Mouse (Mus musculus) adrenal gland, postnatal 36 days (tissue): Measurements from ENCODE around the gene Fcgr4. TPM values are rescaled to one million over a fixed set of nuclear protein-coding genes. Genes with fewer than 3 reads are reported as not detected.
"Not testable (repeated sequence)": the region's sequence is repeated elsewhere in the genome, so short reads cannot be mapped to it uniquely, and the experiment has no call there.

Experiments used
- DNase-seq, 2 experiments: peaks; one replicate each; pipeline ENCODE4 v3.0.0; 2021; ENCODE audit warnings: mixed read lengths in 1 of 2
- total RNA-seq, 2 experiments: library from RNA; stranded (reverse); gene quantifications; 2 replicates each; pipeline ENCODE4 v1.2.3; 2021

Fcgr4 gene
- total RNA-seq, 2 experiments from 2014 or later: 2.6 to 7.6 TPM

DNA sequence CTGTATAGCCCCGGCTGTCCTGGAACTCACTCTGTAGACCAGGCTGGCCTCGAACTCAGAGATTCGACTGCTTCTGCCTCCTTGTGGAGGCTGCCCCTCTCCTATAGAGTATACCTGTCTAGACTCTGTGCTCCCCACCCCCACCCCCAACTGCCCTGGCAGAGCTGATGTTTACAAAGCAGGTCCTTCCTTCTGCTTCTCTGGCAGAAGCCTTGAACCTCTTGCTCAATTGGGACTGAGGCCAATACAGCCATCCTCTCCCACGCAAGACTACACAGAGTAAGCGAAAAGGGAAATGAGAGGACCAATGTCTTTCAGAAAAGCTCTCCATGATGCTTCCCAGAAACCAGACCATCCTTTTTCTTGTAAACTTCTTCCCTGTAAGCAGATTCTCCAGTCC is 38.5 kb downstream of the Fcgr4 start:
- DNase-seq: peak; percentile 40 to 41

DNA sequence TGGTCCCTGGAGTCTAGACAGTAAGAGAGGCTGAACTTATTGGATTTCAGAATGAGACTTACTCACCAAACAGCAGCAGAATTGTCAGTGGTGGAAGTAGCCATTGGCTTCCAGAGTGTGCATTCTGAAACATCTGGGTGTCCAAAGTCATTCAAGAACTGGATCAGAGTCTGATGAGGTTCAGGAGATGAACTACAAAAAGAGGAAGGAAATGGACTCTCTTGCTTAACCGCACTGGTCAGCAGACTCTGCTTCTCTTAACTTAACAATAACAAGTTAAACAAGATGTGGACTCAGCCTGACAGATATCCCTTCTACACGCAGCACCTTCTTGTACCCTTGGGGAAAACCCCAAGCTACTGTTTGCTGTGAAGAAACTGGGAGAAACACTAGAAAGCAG is 40.5 kb downstream of the Fcgr4 start:
- DNase-seq: no peak

DNA sequence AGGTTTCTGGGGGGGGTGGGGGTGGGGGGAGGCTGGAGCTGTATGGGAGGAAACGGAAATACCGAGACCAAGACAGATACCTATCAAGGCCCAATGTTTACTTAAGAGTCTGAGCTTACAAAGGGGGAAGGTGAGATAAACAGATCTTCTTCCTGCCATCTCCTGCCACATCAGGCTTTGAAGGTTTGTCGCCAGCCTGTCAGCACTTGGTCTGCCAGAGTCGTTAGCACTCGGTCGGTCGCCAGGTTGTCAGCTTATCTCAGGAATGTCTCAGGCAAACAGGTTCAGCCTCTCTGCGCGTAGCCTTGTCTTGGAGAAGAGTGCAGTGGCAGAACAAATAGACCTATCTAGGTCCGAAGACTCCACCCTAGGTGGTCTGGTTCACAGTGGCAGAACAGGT is 41.7 kb downstream of the Fcgr4 start:
- no peak for DNase-seq

DNA sequence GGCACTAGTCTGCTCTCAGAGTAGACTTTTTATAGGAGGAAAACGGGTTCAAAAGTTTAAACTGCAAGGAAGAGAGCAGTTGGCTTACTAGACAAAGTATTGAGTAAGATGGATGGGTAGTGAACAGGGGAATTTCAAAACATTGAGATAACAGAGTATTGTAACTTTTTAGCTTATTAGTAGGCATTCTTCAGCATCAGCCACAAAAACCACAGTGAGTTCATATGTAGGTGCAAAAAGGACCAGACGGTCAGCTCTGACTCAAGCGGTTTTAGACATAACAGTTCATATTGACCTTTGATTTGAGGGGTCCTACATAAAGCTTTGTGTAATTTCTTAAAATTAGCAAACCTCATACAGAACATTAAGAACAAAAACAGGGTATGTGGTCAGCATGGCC is 42.8 kb downstream of the Fcgr4 start:
- no peak for DNase-seq

- DNase-seq: peak in 1 of 2 experiments; percentile 20
These were observed 45.1 kb downstream of the Fcgr4 start for GRCm38 (mm10) chr1:171063569-171064490.

DNA sequence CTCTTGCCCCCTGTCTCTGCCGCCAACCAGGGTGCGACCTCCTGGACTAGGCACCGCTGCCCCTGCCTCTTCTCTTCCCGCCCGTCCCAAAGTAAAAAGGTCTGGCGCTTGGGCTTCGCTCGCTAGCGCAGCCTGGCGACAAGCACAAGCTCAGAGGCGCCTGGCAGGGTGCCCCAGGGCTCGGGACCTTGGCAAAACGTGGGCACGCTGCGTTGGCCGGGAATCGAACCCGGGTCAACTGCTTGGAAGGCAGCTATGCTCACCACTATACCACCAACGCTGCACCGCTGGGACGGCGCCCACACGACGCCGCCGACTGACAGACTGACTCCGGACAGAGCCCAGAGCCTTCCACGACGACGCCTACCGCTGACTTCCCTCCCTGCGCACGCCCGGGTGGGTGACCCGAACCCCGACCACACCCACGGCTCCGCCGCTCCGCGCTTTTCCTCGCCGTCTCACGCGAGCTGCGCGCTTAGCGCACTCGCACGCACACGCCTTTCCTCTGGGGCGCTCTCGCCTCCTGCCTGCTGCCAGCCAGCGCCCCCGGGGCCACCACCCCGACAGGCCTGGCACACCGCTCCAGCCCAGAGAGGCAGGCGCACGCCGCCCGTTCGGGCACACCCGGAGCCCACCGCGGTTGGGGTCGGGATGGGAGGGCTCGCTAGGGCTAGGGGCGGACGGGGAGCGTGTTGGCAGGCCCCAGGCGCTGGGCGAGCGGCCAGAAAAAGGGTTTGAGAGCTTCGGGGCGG is 45.9 kb downstream of the Fcgr4 start, which contains the start of gene Fcgr3:
Gene Fcgr3, minus strand, starts transcription at position 445 of the 752 bp plus-strand sequence.
- DNase-seq: peak; percentile 78 to 86

- DNase-seq: peak; percentile 47 to 62
These were observed 46.5 kb downstream of the Fcgr4 start for GRCm38 (mm10) chr1:171065243-171065587.

GRCm38 (mm10) chr1:171065768-171066167 is 47.0 kb downstream of the Fcgr4 start:
- DNase-seq: peak; percentile 21 to 36

GRCm38 (mm10) chr1:171066583-171066982 is 47.9 kb downstream of the Fcgr4 start:
- peak in 1 of 2 experiments; percentile 17 for DNase-seq

DNA sequence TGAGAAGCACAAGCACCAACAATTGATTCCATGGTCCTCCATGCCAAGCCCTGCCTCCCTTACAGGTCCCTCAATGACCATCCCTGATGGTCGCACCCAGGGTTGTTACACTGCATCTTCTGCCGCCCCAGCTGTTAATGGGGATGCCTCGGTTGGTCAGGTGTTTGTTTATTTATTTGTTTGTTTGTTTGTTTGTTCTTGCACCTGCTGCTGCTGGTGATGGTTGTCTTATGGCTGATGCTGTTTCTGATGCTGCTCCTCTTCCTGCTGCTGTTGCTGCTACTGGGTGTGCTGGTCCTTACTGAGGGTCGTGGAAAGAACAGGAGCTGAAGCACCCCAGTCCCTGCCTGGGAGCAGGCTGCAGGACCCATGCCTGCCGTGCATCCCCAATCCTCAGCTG is 49.2 kb downstream of the Fcgr4 start:
- DNase-seq: not testable (repeated sequence)

GRCm38 (mm10) chr1:171069508-171069907 is 50.8 kb downstream of the Fcgr4 start:
- DNase-seq: not testable (repeated sequence)

DNA sequence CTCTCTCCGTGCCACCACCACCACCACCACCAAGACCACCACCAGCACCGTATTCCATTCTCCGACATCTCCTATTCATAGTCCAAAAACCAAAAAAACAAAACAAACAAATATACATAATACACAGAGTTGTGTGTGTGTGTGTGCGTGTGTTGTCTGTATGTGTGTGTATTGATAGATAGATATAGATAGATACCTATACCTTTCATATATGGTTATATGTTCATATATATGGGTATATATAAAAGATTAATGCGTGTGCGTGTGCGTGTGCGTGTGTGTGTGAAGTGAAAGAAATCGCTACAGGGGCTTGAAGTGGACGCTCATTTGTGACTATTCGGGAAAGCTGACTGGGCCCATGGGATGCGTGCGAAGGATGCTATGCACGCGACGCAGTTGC is 52.2 kb downstream of the Fcgr4 start:
- DNase-seq: not testable (repeated sequence)

- DNase-seq: not testable (repeated sequence)
These were observed 53.0 kb downstream of the Fcgr4 start for GRCm38 (mm10) chr1:171071726-171072125.

- DNase-seq: not testable (repeated sequence)
These were observed 53.5 kb downstream of the Fcgr4 start for GRCm38 (mm10) chr1:171072217-171072616.

GRCm38 (mm10) chr1:171074283-171074682 is 55.6 kb downstream of the Fcgr4 start:
- DNase-seq: not testable (repeated sequence)

GRCm38 (mm10) chr1:171076176-171076575 is 57.5 kb downstream of the Fcgr4 start:
- DNase-seq: not testable (repeated sequence)

DNA sequence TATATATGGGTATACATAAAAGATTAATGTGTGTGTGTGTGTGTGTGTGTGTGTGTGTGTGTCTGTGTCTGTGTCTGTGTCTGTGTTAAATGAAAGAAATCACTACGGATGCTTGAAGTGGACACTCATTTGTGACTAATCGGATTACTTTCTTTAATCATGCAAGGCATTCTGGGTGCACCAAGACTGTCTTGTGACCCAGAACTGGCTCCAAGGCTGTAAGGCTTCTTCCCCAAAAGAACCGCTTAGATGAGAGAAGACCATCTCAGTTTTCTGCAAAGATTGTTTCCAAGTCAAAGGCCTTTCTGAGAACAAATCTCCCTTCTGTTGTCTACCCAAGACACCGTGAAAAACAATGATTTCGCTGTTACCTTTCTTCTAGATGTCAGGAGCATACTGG is 58.5 kb downstream of the Fcgr4 start:
- not testable (repeated sequence) for DNase-seq

GRCm38 (mm10) chr1:171077955-171078354 is 59.2 kb downstream of the Fcgr4 start:
- not testable (repeated sequence) for DNase-seq

DNA sequence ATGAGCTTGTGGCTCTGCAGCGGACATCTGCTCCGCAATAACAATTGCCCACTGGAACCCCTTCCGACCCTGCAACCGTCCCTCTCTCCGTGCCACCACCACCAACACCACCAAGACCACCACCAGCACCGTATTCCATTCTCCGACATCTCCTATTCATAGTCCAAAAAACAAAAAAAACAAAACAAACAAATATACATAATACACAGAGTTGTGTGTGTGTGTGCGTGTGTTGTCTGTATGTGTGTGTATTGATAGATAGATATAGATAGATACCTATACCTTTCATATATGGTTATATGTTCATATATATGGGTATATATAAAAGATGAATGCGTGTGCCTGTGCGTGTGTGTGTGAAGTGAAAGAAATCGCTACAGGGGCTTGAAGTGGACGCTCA is 59.7 kb downstream of the Fcgr4 start:
- not testable (repeated sequence) for DNase-seq

GRCm38 (mm10) chr1:171079345-171079744 is 60.6 kb downstream of the Fcgr4 start:
- not testable (repeated sequence) for DNase-seq
